Mouse (Mus musculus) activated CD4-positive, CD25-positive, alpha-beta regulatory T cell, adult 4 months (primary cell): Measurements from ENCODE around the gene Prl7b1. TPM values are rescaled to one million over a fixed set of nuclear protein-coding genes. Genes with fewer than 3 reads are reported as not detected.

Source experiments
- ATAC-seq: one replicate; pipeline ENCODE4 v1.8.0; 2017
- polyA plus RNA-seq, 2 experiments: library from polyadenylated mRNA; unstranded; fragments of 100-300 nt; shearing (Covaris generic); gene quantifications; one replicate each; pipeline ENCODE4 v1.2.1; 2017

Prl7b1 gene
- not detected for polyA plus RNA-seq

- no peak for ATAC-seq
Measured at GRCm38 (mm10) chr13:27610482-27610881, at the start of gene Prl7b1. Prl7b1 (minus strand) TSS chr13:27610582.

- ATAC-seq = no peak
Measured at GRCm38 (mm10) chr13:27642393-27642792, 32.0 kb upstream of the Prl7b1 start, which contains the start of gene Prl7a1. Prl7a1 (minus strand) TSS chr13:27642493.

- ATAC-seq = no peak
Measured at GRCm38 (mm10) chr13:27582071-27582470, 28.3 kb downstream of the Prl7b1 start, which contains the start of gene Prl8a1. Prl8a1 (minus strand) TSS chr13:27582171.

GRCm38 (mm10) chr13:27564506-27564905, 45.9 kb downstream of the Prl7b1 start, which contains the start of gene Prl8a9:
Prl8a9 (minus strand) TSS chr13:27564606.
- no peak for ATAC-seq

- no peak for ATAC-seq
Measured at GRCm38 (mm10) chr13:27553336-27553735, 57.0 kb downstream of the Prl7b1 start.

Other genes starting within 250 kb of the Prl7b1 start
- gene Prl2b1, start 219.7 kb downstream of the Prl7b1 start, polyA plus RNA-seq = not detected
- gene Prl8a6, start 171.9 kb downstream of the Prl7b1 start, polyA plus RNA-seq = not detected
- gene Prl8a8, start 97.4 kb downstream of the Prl7b1 start, polyA plus RNA-seq = not detected
- gene Prl8a9, start 46.0 kb downstream of the Prl7b1 start, polyA plus RNA-seq = not detected
- not detected for gene Prl8a1, start 28.4 kb downstream of the Prl7b1 start, polyA plus RNA-seq
- gene Prl7a1, start 31.9 kb upstream of the Prl7b1 start, polyA plus RNA-seq = not detected
- under 1 TPM in 1 of 2 experiments, not detected in 1; 0.26 TPM for gene Prl7a2, start 57.5 kb upstream of the Prl7b1 start, polyA plus RNA-seq
- not detected for gene Prl7d1, start 106.2 kb upstream of the Prl7b1 start, polyA plus RNA-seq
- not detected for gene Prl7c1, start 170.2 kb upstream of the Prl7b1 start, polyA plus RNA-seq
- not detected for gene Prl2a1, start 191.1 kb upstream of the Prl7b1 start, polyA plus RNA-seq
- gene Prl2c1, start 238.8 kb upstream of the Prl7b1 start, polyA plus RNA-seq = not detected